Mouse (Mus musculus): ENCODE data around the gene Mcf2l. TPM values are rescaled to one million over a fixed set of nuclear protein-coding genes. Genes with fewer than 3 reads are reported as not detected.

Gene Mcf2l
- polyA plus RNA-seq, 1 experiment from 2014 or later: 140 TPM

GRCm38 (mm10) chr8:13037569-13037968 is 164.0 kb downstream of the Mcf2l start:
- Histone ChIP-seq H3K9ac (replicated peaks; ENCODE audit: low read depth, low read length) (no peak overlapping the region), H3K36me3 (ENCODE audit: control insufficient read depth, insufficient read depth, low read length) (no peaks in the 10 kb centered on the region), H3K4me3 (ENCODE audit: low read depth, low read length) (no peak overlapping the region), H3K4me2 (ENCODE audit: low read depth, low read length) (no peak overlapping the region), H3K9me3 (ENCODE audit: control insufficient read depth, low read length) (no peaks in the 10 kb centered on the region), H3K27me3 (ENCODE audit: control insufficient read depth, insufficient read depth, low read length) (no peaks in the 10 kb centered on the region), H3K4me1 (ENCODE audit: control insufficient read depth, insufficient read depth, low read length) (no peaks in the 10 kb centered on the region), H3K27ac (ENCODE audit: low read depth, low read length) (no peak overlapping the region)
- 58% methylated on average over 5 of the region's 5 CpGs for WGBS
- no peak for ATAC-seq (ENCODE audit: low read depth)

- H3K9me3 ChIP-seq (ENCODE audit: control insufficient read depth, low read length): no peaks in the 10 kb centered on the region
- H3K27me3 ChIP-seq (ENCODE audit: control insufficient read depth, insufficient read depth, low read length): no peaks in the 10 kb centered on the region
- H3K27ac ChIP-seq (ENCODE audit: low read depth, low read length): no peak overlapping the region
- 89% methylated on average over 6 of the region's 6 CpGs for WGBS
- no peaks in the 10 kb centered on the region for H3K36me3 ChIP-seq (ENCODE audit: control insufficient read depth, insufficient read depth, low read length)
- H3K9ac ChIP-seq (replicated peaks; ENCODE audit: low read depth, low read length): no peak overlapping the region
- ATAC-seq (ENCODE audit: low read depth): no peak
- no peak overlapping the region for H3K4me2 ChIP-seq (ENCODE audit: low read depth, low read length)
- no peak overlapping the region for H3K4me3 ChIP-seq (ENCODE audit: low read depth, low read length)
- no peaks in the 10 kb centered on the region for H3K4me1 ChIP-seq (ENCODE audit: control insufficient read depth, insufficient read depth, low read length)
These were observed 165.4 kb downstream of the Mcf2l start for GRCm38 (mm10) chr8:13039054-13039453.

- WGBS: 82% methylated on average over 4 of the region's 4 CpGs
- H3K4me3 ChIP-seq (ENCODE audit: low read depth, low read length): no peak overlapping the region
- no peak for ATAC-seq (ENCODE audit: low read depth)
- no peaks in the 10 kb centered on the region for H3K4me1 ChIP-seq (ENCODE audit: control insufficient read depth, insufficient read depth, low read length)
- no peak overlapping the region for H3K27ac ChIP-seq (ENCODE audit: low read depth, low read length)
- no peaks in the 10 kb centered on the region for H3K36me3 ChIP-seq (ENCODE audit: control insufficient read depth, insufficient read depth, low read length)
- no peaks in the 10 kb centered on the region for H3K27me3 ChIP-seq (ENCODE audit: control insufficient read depth, insufficient read depth, low read length)
- no peaks in the 10 kb centered on the region for H3K9me3 ChIP-seq (ENCODE audit: control insufficient read depth, low read length)
- no peak overlapping the region for H3K9ac ChIP-seq (replicated peaks; ENCODE audit: low read depth, low read length)
- no peak overlapping the region for H3K4me2 ChIP-seq (ENCODE audit: low read depth, low read length)
These were observed 167.9 kb downstream of the Mcf2l start for GRCm38 (mm10) chr8:13041459-13041858.

GRCm38 (mm10) chr8:13047652-13048051 is 174.0 kb downstream of the Mcf2l start:
- Histone ChIP-seq H3K4me3 (ENCODE audit: low read depth, low read length) (no peak overlapping the region), H3K9ac (replicated peaks; ENCODE audit: low read depth, low read length) (no peak overlapping the region), H3K4me2 (ENCODE audit: low read depth, low read length) (no peak overlapping the region), H3K27ac (ENCODE audit: low read depth, low read length) (no peak overlapping the region), H3K4me1 (ENCODE audit: control insufficient read depth, insufficient read depth, low read length) (no peaks in the 10 kb centered on the region), H3K9me3 (ENCODE audit: control insufficient read depth, low read length) (no peaks in the 10 kb centered on the region), H3K27me3 (ENCODE audit: control insufficient read depth, insufficient read depth, low read length) (no peaks in the 10 kb centered on the region), H3K36me3 (ENCODE audit: control insufficient read depth, insufficient read depth, low read length) (no peaks in the 10 kb centered on the region)
- ATAC-seq (ENCODE audit: low read depth): no peak
- WGBS: 51% methylated on average over 5 of the region's 5 CpGs

GRCm38 (mm10) chr8:13050550-13050949 is 176.9 kb downstream of the Mcf2l start:
- no peaks in the 10 kb centered on the region for H3K36me3 ChIP-seq (ENCODE audit: control insufficient read depth, insufficient read depth, low read length)
- no peak for ATAC-seq (ENCODE audit: low read depth)
- no peak overlapping the region for H3K27ac ChIP-seq (ENCODE audit: low read depth, low read length)
- no peaks in the 10 kb centered on the region for H3K4me1 ChIP-seq (ENCODE audit: control insufficient read depth, insufficient read depth, low read length)
- H3K9ac ChIP-seq (replicated peaks; ENCODE audit: low read depth, low read length): no peak overlapping the region
- 88% methylated on average over 10 of the region's 10 CpGs for WGBS
- H3K9me3 ChIP-seq (ENCODE audit: control insufficient read depth, low read length): no peaks in the 10 kb centered on the region
- no peaks in the 10 kb centered on the region for H3K27me3 ChIP-seq (ENCODE audit: control insufficient read depth, insufficient read depth, low read length)
- H3K4me2 ChIP-seq (ENCODE audit: low read depth, low read length): no peak overlapping the region
- H3K4me3 ChIP-seq (ENCODE audit: low read depth, low read length): no peak overlapping the region

GRCm38 (mm10) chr8:13057351-13057750 is 183.7 kb downstream of the Mcf2l start:
- Histone ChIP-seq H3K4me2 (ENCODE audit: low read depth, low read length) (no peak overlapping the region), H3K27ac (ENCODE audit: low read depth, low read length) (no peak overlapping the region), H3K9me3 (ENCODE audit: control insufficient read depth, low read length) (no peaks in the 10 kb centered on the region), H3K36me3 (ENCODE audit: control insufficient read depth, insufficient read depth, low read length) (no peaks in the 10 kb centered on the region), H3K4me1 (ENCODE audit: control insufficient read depth, insufficient read depth, low read length) (no peaks in the 10 kb centered on the region), H3K9ac (replicated peaks; ENCODE audit: low read depth, low read length) (no peak overlapping the region), H3K27me3 (ENCODE audit: control insufficient read depth, insufficient read depth, low read length) (no peaks in the 10 kb centered on the region), H3K4me3 (ENCODE audit: low read depth, low read length) (no peak overlapping the region)
- ATAC-seq (ENCODE audit: low read depth): no peak
- 89% methylated on average over 4 of the region's 4 CpGs for WGBS

GRCm38 (mm10) chr8:13060441-13061150 is 187.0 kb downstream of the Mcf2l start, which contains the start of gene Proz:
Gene Proz, plus strand, starts transcription at chr8:13060914.
- 85% methylated on average over 17 of the region's 17 CpGs for WGBS
- H3K4me3 ChIP-seq (ENCODE audit: low read depth, low read length): no peak within 1 kb of the TSS

GRCm38 (mm10) chr8:13063112-13063511 is 189.5 kb downstream of the Mcf2l start:
- no peak overlapping the region for H3K4me3 ChIP-seq (ENCODE audit: low read depth, low read length)
- H3K9ac ChIP-seq (replicated peaks; ENCODE audit: low read depth, low read length): no peak overlapping the region
- H3K27ac ChIP-seq (ENCODE audit: low read depth, low read length): no peak overlapping the region
- no peaks in the 10 kb centered on the region for H3K9me3 ChIP-seq (ENCODE audit: control insufficient read depth, low read length)
- no peak for ATAC-seq (ENCODE audit: low read depth)
- no peaks in the 10 kb centered on the region for H3K27me3 ChIP-seq (ENCODE audit: control insufficient read depth, insufficient read depth, low read length)
- WGBS: 81% methylated on average over 16 of the region's 16 CpGs
- H3K4me1 ChIP-seq (ENCODE audit: control insufficient read depth, insufficient read depth, low read length): no peaks in the 10 kb centered on the region
- no peak overlapping the region for H3K4me2 ChIP-seq (ENCODE audit: low read depth, low read length)
- no peaks in the 10 kb centered on the region for H3K36me3 ChIP-seq (ENCODE audit: control insufficient read depth, insufficient read depth, low read length)

More at GRCm38 (mm10) chr8:13060441-13061150, 187.0 kb downstream of the Mcf2l start, which contains the start of gene Proz:
- Histone ChIP-seq H3K27ac (ENCODE audit: low read depth, low read length) (no peak within 1 kb of the TSS), H3K27me3 (ENCODE audit: control insufficient read depth, insufficient read depth, low read length) (no peaks in the 10 kb centered on the region), H3K4me1 (ENCODE audit: control insufficient read depth, insufficient read depth, low read length) (no peaks in the 10 kb centered on the region), H3K9ac (replicated peaks; ENCODE audit: low read depth, low read length) (no peak within 1 kb of the TSS), H3K4me2 (ENCODE audit: low read depth, low read length) (no peak within 1 kb of the TSS), H3K9me3 (ENCODE audit: control insufficient read depth, low read length) (no peaks in the 10 kb centered on the region), H3K36me3 (ENCODE audit: control insufficient read depth, insufficient read depth, low read length) (no peaks in the 10 kb centered on the region)
- ATAC-seq (ENCODE audit: low read depth): no peak

Measured in neural tube, embryonic 14.5 days (tissue).